Mouse (Mus musculus) c-Kit-positive CD71-negative TER-119-negative erythroid progenitor cells, embryonic 14.5 days (primary cell): ENCODE results near the gene Rab3gap1.
"Not testable (repeated sequence)": the region's sequence is repeated elsewhere in the genome, so short reads cannot be mapped to it uniquely, and the experiment has no call there.

Experiments used
- DNase-seq: peaks from one replicate; pipeline ENCODE4 v3.0.0-alpha.2; 2013; ENCODE audit warnings: low read depth

Rab3gap1 gene

DNA sequence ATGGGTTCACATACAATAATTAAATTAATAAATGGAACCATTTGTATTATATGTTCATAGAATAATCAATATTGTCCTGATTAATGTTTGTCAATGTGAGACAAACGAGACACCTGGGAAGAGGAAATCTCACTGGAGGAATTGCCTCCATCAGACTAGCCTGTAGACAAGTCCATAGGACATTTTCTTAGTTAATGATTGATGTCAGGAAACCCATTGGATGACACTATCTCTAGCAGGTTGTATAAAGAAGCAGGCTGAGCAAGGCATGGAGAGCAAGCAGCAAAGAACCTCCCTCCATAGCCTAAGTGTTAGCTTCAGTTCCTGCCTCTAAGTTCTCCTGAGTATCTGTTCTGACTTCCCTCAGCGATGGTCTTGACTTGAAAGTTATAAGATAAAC is 64.8 kb downstream of the Rab3gap1 start:
- no peak for DNase-seq

DNA sequence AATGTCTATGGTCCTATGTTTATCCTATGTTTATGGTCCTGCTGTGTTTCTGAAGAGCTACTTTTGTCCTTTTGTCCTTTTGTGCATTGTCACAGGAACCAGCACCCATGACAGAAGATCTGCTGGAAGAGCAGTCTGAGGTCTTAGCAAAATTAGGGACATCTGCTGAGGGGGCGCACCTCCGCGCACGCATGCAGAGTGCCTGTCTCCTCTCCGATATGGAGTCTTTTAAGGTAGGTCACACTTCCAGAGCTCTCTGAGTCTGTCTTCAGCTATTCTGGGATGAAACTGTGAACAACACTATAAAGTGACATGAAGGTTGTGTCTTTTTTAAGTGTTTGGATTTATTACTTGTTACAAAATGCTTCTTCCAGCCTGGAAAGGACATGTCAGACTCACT is 65.7 kb downstream of the Rab3gap1 start:
- DNase-seq = no peak

DNA sequence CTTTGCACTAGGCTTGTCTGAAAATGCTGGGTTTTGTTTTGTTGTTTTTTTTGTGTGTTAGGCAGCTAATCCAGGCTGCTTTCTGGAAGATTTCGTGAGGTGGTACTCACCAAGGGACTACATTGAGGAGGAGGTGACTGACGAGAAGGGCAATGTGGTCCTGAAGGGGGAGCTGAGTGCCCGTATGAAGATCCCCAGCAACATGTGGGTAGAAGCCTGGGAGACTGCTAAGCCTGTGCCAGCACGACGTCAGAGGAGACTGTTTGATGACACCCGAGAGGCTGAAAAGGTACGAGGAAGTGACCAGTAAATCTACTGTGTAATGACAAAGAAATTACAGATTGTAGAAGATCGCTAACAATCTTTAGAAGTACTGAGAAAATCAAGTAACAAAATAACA is 68.7 kb downstream of the Rab3gap1 start:
- DNase-seq = no peak

DNA sequence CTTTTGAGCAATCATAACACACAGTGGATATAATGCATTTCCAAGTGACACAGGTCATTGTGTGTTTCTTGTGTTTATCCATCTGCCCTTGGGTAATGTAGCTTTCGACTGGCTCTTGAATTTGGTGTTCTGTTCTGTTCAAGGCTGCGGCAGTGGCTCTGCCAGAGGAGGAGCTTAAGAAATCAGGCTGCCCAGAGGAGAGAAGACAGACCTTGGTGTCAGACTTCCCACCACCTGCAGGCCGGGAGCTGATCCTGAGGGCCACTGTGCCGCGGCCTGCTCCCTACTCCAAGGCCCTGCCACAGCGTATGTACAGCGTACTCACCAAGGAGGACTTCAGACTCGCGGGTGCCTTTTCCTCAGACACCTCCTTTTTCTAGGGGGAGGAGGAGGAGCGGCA is 73.7 kb downstream of the Rab3gap1 start:
- no peak for DNase-seq

DNA sequence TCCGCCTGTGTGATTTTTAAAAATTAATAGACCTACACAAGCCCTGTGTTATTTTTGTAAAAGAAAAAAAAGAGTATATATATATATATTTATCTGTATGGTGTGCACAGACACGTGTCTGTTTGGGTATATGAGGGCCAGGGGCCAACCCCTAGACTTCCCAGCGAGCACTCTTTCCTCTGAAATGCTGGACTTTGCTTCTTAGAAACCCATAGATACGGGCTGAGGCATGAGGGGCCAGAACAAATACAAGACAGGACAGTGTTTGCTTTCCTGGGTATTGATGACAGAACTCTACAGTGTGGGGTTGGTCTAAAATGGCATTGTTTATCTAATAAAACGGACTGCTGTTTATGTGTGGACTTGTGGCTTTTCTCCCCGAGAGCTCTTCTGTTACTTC is 74.9 kb downstream of the Rab3gap1 start:
- DNase-seq = no peak

DNA sequence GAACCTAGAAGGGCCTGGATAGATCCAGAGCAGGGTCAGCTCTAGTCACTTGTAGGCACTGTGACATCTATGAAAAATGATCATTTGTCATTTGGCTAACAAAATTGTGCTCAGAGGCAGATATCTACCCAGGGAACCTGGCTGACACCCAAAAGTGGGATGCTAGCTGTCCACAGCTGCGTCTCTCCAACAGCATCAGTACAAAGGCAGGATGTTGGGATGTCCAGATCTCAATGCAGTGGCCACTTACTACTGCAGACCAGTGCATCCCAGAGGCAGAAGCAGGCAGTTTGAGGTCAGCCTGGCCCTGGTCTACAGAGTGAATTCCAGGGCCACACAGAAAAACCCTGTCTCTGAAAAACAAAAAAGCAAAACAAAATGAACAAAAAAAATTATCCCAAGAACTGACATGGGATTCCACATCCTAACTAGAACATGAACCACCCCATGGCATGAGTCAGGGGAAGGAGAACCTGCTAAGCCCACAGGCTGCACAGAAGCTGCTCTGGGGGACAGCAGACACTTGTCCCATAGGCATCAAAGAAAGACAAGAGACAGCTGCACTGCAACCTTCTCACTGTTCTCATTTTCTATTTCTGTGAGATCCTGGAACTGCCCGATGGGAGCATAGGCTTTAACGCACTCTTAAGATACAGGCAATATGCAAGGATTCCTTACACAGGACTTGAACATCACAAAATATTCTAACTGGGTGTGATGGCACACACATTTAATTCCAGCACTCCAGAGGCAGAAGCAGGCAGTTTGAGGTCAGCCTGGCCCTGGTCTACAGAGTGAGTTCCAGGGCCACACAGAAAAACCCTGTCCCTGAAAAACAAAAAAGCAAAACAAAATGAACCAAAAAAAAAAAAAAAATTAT is 77.4 kb downstream of the Rab3gap1 start:
- DNase-seq = no peak

DNA sequence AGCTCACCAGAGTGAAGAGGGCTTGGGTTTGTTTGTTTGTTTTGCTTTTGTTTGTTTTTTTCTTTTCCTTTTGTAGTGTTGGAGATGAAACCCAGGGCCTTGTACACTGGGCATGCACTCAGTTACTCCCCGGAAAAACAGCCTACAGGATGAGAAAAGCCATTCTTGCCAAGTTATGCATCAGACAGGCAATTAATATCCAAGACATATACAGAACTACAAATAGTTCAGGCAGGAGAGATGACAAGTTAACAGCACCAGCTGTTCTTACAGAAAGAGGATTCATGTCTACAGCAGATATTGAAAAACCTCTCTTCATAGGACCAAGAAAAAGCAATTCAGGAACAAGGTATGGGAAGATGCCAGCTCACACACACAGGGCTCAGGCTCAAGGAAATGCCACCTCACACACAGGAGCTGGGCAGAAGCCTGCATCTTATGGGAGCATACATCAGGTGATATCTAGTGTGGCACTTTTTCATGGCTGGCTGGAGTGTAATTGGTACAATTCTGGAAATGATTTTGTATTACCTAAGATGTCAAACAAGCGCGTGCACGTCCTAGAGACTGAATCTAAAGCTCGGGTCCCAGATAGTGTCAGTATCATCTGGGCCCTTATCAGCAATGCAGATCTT is 78.2 kb downstream of the Rab3gap1 start:
- no peak for DNase-seq

DNA sequence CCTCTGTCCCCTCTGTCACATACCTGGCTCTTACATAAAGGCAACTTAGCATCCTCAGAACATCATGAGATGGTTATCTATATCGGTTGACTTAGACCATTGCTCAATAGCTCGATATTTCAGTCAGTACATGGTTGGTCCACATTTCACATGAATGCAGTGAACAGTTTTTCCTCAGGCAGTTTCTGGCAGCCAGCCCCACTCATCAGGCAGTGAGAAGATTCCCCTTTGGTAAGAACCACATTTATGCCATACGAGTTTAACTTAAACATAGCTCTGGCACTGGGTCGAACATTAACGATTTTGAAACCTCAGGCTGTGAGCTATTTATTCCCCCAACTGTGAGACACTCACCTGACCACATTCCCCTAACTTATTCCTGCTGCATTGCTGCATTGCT is 80.2 kb downstream of the Rab3gap1 start:
- no peak for DNase-seq

DNA sequence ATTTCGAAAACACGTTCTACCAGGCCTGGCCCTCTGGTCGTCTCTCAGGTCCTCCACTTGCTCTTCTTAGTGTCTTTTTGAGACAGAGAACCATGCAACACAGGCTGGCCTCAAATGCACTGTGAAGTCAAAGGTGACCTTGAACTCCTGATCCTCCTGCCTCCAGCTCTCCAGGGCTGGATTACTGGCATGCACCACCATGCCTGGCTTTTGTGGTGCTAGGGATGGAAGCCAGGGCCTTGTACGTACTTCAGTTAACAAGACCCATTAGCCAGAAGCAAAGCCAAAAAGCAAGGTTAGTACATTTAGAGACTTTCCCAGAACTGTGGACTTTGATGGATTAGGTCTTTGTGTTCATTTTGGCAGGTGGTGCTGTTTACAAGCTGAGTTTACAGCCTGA is 83.7 kb downstream of the Rab3gap1 start:
- DNase-seq = no peak

DNA sequence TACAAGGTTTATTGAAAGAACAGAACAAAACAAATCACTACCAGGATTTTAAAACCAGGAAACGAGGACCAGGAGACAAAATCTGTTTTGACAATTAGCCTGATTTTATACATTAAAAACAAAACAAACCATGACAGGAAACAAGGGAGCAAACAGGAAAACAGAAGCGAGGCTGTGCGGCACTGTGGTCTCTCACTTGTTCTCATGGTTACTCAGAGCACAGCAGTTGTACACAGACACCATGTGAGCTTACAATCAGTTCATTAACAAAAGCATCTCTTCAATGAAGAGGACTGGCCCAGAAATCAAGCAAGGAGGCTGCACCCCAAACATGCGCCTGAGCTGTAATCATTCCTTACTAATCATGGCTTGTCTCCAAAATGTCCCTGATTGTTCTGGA is 85.6 kb downstream of the Rab3gap1 start:
- not testable (repeated sequence) for DNase-seq

DNA sequence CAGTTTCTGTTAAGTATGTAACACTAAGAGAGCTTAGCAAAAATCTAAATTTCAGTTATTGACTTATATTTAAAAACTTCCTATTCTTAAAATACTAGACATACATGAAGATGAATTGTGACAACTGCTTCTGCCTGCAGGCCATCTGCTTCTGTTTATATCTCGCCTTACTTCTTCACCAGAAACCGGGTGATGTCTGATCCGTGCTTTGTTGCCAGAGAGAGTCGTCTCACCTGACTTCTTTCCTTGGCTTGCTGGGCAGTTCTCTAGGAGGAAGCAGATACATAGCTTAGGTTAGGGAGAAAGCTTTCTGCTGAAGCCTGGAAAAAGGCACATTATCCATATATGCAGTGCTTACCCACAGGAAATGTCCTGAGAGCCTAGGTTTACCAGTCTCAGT is 86.2 kb downstream of the Rab3gap1 start:
- no peak for DNase-seq

DNA sequence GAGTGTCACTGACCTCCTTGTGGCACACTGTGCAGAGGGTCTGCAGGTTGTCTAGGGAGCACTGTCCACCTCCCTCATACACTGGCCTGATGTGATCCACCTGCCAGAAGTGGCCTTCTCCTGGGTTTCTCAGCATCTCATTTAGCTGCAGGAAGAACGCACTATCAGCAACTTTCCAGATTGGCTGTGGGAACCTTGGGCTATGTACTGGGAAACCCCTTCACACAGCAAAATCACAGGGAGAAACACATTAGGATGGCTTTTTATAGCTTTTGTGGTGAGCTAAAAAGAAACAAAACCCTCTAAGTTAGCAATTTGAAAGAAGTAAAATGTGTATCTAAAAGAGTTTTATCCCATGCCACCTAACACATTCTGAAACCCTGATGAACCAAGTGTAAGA is 88.0 kb downstream of the Rab3gap1 start:
- no peak for DNase-seq

DNA sequence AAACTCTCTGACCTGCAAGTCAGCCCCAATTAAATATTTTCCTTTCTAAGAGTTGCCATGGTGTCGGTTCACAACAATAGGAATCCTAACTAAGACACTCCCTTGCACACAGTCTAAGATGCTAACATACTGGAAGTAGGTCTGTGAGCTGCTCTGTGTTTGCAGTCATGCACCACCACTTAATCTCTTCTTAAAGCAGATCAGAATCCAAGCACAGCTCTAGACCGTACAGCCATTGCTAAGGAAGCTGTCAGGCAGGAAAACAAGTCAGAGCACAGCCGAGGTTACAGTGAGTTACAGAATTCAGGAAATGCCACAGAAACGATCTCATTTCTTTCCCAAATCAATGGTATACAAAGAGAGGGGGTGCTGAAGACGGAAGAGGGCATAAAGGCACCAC is 90.2 kb downstream of the Rab3gap1 start:
- DNase-seq = no peak

DNA sequence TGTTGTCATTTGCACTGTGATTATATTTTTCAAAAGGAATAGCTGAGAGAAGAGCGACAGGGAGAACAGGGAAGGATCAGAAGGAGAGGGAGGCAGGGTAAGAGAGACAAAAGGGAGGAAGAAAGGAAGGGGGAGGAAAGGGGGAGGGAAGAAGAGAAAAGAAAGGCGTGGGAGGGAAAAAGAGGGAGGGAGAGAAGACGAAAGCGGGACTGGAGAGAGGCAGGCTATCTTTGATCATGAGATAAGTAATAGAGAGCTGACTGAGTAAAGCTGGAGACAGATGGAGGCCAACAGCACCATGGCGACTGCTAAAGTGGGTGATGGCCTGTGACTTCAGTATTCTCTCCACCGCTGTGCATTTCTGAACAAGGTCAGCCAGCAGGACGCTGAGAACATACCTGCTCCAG is 90.7 kb downstream of the Rab3gap1 start:
- no peak for DNase-seq

DNA sequence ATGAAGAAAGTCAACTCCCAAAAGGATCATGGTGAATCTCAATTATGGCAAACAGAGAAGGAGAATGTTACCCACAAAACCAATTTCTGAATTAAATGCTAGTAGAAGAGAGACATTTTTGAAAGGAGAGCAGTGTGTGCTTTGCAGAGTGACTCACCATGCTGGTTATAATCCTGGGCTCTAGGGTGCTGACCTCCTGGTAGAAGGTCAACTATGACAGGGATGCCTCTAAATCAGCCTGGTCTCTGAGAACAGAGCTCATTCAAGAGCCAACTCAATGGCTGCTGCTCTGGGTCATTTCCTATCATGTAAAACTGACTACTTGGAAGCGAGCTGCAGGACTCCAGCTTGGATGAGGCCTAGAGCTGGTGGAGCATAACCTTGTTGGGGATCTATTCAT is 92.6 kb downstream of the Rab3gap1 start:
- no peak for DNase-seq

DNA sequence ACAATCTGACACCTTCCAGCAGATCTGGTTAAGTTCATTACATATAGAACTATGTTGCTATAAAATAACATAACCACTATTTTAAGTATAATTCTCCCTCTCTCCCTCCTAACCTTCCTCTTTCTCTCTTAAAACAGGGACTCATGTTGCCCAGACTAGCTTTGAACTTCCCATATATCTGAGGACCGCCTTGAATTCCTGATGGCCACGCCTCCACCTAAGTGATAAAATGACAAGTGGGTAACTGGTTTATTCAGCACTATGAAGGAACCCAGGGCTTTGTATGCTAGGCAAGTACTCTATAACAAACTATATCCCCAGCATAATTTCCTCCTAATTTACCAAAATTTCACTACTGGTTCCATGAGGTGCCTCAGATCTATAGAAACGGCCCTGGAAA is 94.8 kb downstream of the Rab3gap1 start:
- DNase-seq = no peak

DNA sequence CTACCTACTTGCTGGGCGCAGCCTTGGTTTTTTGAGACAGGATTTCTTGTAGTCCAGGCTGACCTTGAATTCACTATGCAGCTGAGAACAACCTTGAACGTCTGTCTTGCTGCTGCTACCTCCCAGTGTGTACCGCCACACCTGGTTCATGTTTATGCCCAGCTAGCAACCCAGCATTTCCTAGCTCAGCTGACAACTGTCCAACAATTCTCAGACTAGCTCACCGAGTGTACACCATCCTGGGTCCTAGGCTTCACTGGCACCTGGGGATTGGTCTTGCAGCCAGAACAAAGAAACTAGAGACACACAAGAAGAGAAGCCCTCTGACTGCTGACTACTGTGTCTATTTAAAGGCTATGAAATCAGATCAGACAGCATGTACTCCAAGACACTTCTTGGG is 102.3 kb downstream of the Rab3gap1 start:
- DNase-seq = no peak

DNA sequence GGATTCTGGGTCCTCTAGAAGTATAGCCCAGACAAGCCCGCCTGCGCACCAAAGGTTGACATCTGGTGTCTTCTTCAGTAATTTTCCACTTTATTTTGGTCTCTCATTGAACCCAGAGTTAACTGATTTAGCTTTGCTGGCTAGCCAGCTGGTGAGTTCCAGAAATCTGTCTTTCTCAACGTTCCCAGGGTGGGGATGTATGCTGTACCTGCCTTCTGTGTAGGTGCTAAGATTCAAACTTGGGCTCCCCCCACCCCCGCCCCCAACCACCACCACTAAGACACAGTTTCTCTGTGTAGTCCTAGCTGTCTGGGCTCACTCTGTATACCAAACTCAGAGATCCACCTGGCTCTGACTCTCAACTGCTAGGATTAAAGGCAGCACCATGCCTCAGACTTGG is 105.5 kb downstream of the Rab3gap1 start:
- DNase-seq = no peak

DNA sequence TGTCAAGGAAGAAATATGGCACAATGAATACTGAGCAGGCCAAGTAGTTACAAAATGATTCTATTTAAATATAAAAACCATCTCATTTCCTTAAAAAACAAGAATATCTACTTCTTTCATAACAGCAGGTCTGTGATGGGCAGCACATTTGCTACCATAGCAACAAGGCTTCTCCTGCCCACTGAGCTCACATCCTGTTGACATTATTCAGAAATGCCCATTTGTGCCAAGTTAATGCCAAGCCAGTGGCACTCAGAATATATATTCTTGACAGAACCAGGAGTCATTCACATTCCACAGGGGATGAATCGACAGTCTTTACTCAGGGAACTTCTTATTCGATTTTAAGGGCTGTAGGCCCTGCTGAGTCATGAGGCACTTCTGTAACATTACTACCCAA is 107.1 kb downstream of the Rab3gap1 start:
- no peak for DNase-seq

DNA sequence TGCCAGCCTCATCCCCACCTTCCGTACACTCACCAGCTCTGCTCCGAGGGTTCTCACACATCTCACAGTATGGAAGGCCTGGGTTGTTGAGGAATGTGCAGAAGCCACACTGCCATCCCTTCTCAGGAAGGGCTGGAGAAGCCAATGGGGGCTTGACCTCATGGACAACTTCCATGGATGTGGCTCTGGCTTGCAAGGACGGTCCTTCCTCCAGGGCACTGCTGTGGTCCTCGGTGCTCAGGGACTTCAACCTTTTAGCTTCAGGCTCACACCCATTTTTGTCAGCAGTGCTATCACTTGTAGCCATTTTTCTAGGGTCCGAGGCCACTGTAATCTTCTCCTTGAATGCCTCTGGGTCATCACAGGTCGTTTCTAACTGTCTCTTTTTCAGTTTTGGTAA is 107.5 kb downstream of the Rab3gap1 start:
- DNase-seq = no peak

DNA sequence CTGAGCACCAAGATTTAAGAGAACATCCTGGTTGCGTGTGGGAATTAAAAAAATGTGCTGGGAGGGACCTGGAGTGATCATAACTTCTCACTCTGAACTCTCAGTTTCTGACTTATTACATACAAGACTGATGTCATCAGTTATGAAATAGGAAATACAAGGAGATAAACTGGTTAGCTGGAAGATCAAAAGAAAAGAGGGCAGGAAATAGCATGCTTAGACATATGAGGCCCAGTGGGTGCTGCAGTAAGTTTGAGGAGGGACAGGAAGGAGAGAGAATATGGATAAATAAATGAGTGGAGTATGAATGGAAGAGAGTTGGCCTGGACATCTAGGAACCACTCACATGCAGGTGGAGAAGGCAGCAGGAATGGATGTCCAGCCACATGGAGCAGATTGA is 109.6 kb downstream of the Rab3gap1 start:
- DNase-seq = no peak

DNA sequence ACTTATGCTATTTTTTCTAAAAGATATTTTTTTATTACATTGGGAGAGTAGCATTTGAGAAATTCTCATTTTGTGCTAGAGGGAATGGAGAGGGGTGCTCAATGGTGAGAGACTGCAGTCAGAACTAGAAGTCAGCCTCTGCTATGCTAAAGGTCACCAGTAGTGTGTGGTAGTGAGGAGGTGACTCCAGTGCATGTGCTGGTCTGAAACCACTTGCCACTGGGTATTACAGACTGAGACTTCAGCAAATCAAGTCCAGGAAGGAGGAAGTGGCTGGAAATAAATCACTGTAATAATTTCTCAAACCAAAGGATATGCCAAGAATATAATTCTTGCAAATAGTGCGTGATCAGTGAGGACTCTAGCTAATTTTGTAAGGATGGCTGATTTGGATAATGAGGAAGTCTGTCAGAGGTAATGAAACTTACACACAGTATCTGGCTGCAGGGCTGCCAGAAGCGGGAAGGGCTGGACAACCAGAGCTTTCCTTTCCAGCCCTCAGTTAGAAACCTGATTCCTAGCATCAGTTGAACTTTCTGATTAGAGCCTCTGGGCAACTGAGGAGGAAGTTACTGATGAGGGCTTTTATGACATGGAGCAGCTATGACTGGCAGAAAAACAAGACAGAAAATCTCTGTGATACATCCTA is 112.5 kb downstream of the Rab3gap1 start:
- no peak for DNase-seq

DNA sequence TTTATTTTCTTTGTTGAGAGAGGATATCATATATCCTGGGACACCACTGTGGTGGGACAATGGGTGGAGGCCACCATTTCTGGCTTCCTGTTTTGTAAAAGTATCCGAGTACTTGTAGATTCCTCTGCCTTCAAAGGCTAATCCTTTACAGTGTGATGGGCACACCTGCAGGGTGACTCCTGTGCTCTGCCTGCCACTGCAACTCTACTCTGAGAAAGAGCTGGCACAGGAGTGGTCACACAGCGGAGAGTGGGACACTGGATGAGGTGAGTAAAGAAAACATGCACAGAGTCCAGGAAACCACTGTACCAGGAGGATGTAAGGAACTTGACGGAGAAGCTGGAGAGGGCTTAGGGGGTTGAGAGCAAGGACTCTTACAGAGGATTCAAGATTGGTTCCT is 113.7 kb downstream of the Rab3gap1 start:
- DNase-seq = no peak
